Mouse (Mus musculus) cerebellum, adult 2 months (tissue): ENCODE data around the gene Orai2. TPM values are rescaled to one million over a fixed set of nuclear protein-coding genes. Genes with fewer than 3 reads are reported as not detected.
"Not testable (repeated sequence)": the region's sequence is repeated elsewhere in the genome, so short reads cannot be mapped to it uniquely, and the experiment has no call there.

Source experiments
- DNase-seq, 2 experiments: peaks; one replicate each; pipeline ENCODE4 v3.0.0; 2021
- H3K27ac ChIP-seq: fragments of 200-500 bp; 2 replicates; pipeline ENCODE4 v1.5.1; 2012; ENCODE audit warnings: low read length, control low read depth, inconsistent platforms; ENCODE audit not compliant: insufficient read depth
- H3K27me3 ChIP-seq: fragments of 200-500 bp; 2 replicates; pipeline ENCODE4 v1.6.1; 2012; ENCODE audit warnings: inconsistent platforms, mild to moderate bottlenecking, low read length, moderate library complexity; ENCODE audit not compliant: control insufficient read depth, insufficient read depth
- H3K4me1 ChIP-seq: fragments of 200-500 bp; 2 replicates; pipeline ENCODE4 v1.6.1; 2011; ENCODE audit warnings: low read length; ENCODE audit not compliant: control insufficient read depth, insufficient read depth
- H3K4me3 ChIP-seq: fragments of 200-500 bp; replicated peaks from 2 replicates; pipeline ENCODE3; 2011; ENCODE audit warnings: mild to moderate bottlenecking, low read depth, low read length, control low read depth; ENCODE audit not compliant: insufficient read depth
- CTCF ChIP-seq: fragments of 200-500 bp; IDR thresholded peaks from 2 replicates; pipeline ENCODE4 v1.5.1; 2011; ENCODE audit warnings: low read depth, mild to moderate bottlenecking, control low read depth, low read length, moderate library complexity, borderline replicate concordance; ENCODE audit not compliant: insufficient read depth
- POLR2A ChIP-seq: fragments of 200-500 bp; IDR thresholded peaks from 2 replicates; pipeline ENCODE4 v1.6.1; 2011; ENCODE audit warnings: low read length, control low read depth, borderline replicate concordance; ENCODE audit not compliant: insufficient read depth
- WGBS: fragments of 180-500 bp; shearing (Covaris S2); methylation state at CpG from one replicate; pipeline ENCODE4 v1.1.7; 2018; 5-methylcytosine and 5-hydroxymethylcytosine counted together
- polyA plus RNA-seq: library from polyadenylated mRNA; depleted of rRNA; stranded (reverse); fragments of >200 nt; gene quantifications from 2 replicates; pipeline ENCODE4 v1.2.3, GENCODE M21; 2012

Orai2 gene
- polyA plus RNA-seq, 1 experiment: 64.9 TPM

- TF ChIP-seq CTCF (peak; percentile 68), POLR2A (no peak)
- H3K27ac ChIP-seq: no peak overlapping the region
- H3K27me3 ChIP-seq: no peaks in the 10 kb centered on the region
- peak in 1 of 2 experiments; percentile 46 for DNase-seq
- WGBS: 75% methylated on average over 13 of the region's 13 CpGs
- H3K4me3 ChIP-seq: no peak overlapping the region
- peaks cover 12% of the 10 kb centered on the region for H3K4me1 ChIP-seq
Observed at GRCm38 (mm10) chr5:136137658-136138274, 32.7 kb downstream of the Orai2 start.

GRCm38 (mm10) chr5:136136292-136136990 lies 34.1 kb downstream of the Orai2 start:
- H3K4me1 ChIP-seq: peaks cover 12% of the 10 kb centered on the region
- H3K27me3 ChIP-seq: no peaks in the 10 kb centered on the region
- H3K27ac ChIP-seq: peak overlapping the region; percentile 14; the same call in 1 of the 2 replicates
- H3K4me3 ChIP-seq: peak overlapping the region; percentile 97
- no peak for DNase-seq
- no peak for TF ChIP-seq POLR2A
- 6% methylated on average over 20 of the region's 20 CpGs for WGBS

- Histone ChIP-seq H3K4me3 (peak within 1 kb of the TSS; percentile 97), H3K4me1 (peaks cover 12% of the 10 kb centered on the region), H3K27ac (peak within 1 kb of the TSS; percentile 27), H3K27me3 (no peaks in the 10 kb centered on the region)
- WGBS: under 1% methylated on average over 60 of the region's 60 CpGs
- peak; percentile 62; the same call in 1 of the 2 replicates for TF ChIP-seq CTCF
- TF ChIP-seq POLR2A: peak; percentile 55
- DNase-seq: peak; percentile 96
Observed at GRCm38 (mm10) chr5:136135571-136136291, 34.8 kb downstream of the Orai2 start, which contains the start of the genes Lrwd1 and Alkbh4. Gene Lrwd1 (minus strand): TSS chr5:136136074. Gene Alkbh4 (plus strand): TSS chr5:136136146.

GRCm38 (mm10) chr5:136122165-136122564 lies 48.3 kb downstream of the Orai2 start:
- H3K27me3 ChIP-seq: no peaks in the 10 kb centered on the region
- DNase-seq: no peak
- WGBS: 86% methylated on average over 10 of the region's 10 CpGs
- no peak for TF ChIP-seq POLR2A
- TF ChIP-seq CTCF: no peak
- H3K4me3 ChIP-seq: no peak overlapping the region
- H3K4me1 ChIP-seq: peaks cover 6% of the 10 kb centered on the region; the same call in 1 of the 2 replicates
- no peak overlapping the region for H3K27ac ChIP-seq

- peaks cover 6% of the 10 kb centered on the region; the same call in 1 of the 2 replicates for H3K4me1 ChIP-seq
- TF ChIP-seq CTCF: no peak
- no peak for TF ChIP-seq POLR2A
- WGBS: 0% methylated on average over 22 of the region's 22 CpGs
- DNase-seq: no peak
- H3K27ac ChIP-seq: peak overlapping the region; percentile 54; the same call in 1 of the 2 replicates
- no peaks in the 10 kb centered on the region for H3K27me3 ChIP-seq
- H3K4me3 ChIP-seq: peak overlapping the region; percentile 88
Observed at GRCm38 (mm10) chr5:136116784-136117112, 53.8 kb downstream of the Orai2 start.

- DNase-seq: peak; percentile 96 to 99
- peak within 1 kb of the TSS; percentile 88 for H3K4me3 ChIP-seq
- peaks cover 6% of the 10 kb centered on the region; the same call in 1 of the 2 replicates for H3K4me1 ChIP-seq
- H3K27me3 ChIP-seq: no peaks in the 10 kb centered on the region
- H3K27ac ChIP-seq: peak within 1 kb of the TSS; percentile 54; the same call in 1 of the 2 replicates
- TF ChIP-seq POLR2A: peak; percentile 97
- peak; percentile 91 for TF ChIP-seq CTCF
- 4% methylated on average over 42 of the region's 42 CpGs for WGBS
Observed at GRCm38 (mm10) chr5:136115891-136116783, 54.4 kb downstream of the Orai2 start, which contains the start of gene Polr2j. Gene Polr2j (plus strand): TSS chr5:136116631.

GRCm38 (mm10) chr5:136113546-136113945 lies 57.0 kb downstream of the Orai2 start:
- H3K27ac ChIP-seq, H3K27me3 ChIP-seq, H3K4me3 ChIP-seq, DNase-seq, H3K4me1 ChIP-seq: not testable (repeated sequence)
- 33% methylated on average over 4 of the region's 4 CpGs for WGBS
